Mouse (Mus musculus) cerebellum, postnatal 36 days (tissue): ENCODE data around the gene Trim14.

Experiments used
- DNase-seq, 2 experiments: peaks; one replicate each; pipeline ENCODE4 v3.0.0; 2021 to 2022; ENCODE audit warnings: mixed read lengths in 2 of 2

Trim14 gene

GRCm38 (mm10) chr4:46562037-46562436, 26.1 kb upstream of the Trim14 start:
- no peak for DNase-seq

GRCm38 (mm10) chr4:46560069-46560705, 24.2 kb upstream of the Trim14 start:
- no peak for DNase-seq

- DNase-seq: no peak
Measured at GRCm38 (mm10) chr4:46558672-46559667, 23.0 kb upstream of the Trim14 start.

GRCm38 (mm10) chr4:46556933-46557332, 21.0 kb upstream of the Trim14 start:
- DNase-seq: no peak

- no peak for DNase-seq
Measured at GRCm38 (mm10) chr4:46555762-46556161, 19.8 kb upstream of the Trim14 start.

- DNase-seq: no peak
Measured at GRCm38 (mm10) chr4:46554295-46555069, 18.5 kb upstream of the Trim14 start.

GRCm38 (mm10) chr4:46553864-46554263, 17.9 kb upstream of the Trim14 start:
- DNase-seq: peak; percentile 93 to 97

GRCm38 (mm10) chr4:46550406-46550805, 14.5 kb upstream of the Trim14 start:
- DNase-seq: no peak

GRCm38 (mm10) chr4:46549979-46550378, 14.0 kb upstream of the Trim14 start:
- no peak for DNase-seq

- DNase-seq: no peak
Measured at GRCm38 (mm10) chr4:46546709-46547108, 10.8 kb upstream of the Trim14 start.

- peak; percentile 47 to 59 for DNase-seq
Measured at GRCm38 (mm10) chr4:46545498-46545897, 9.6 kb upstream of the Trim14 start.

- peak; percentile 48 to 57 for DNase-seq
Measured at GRCm38 (mm10) chr4:46544313-46544712, 8.4 kb upstream of the Trim14 start.

- DNase-seq: peak; percentile 42 to 46
Measured at GRCm38 (mm10) chr4:46543366-46544050, 7.6 kb upstream of the Trim14 start.

- DNase-seq: no peak
Measured at GRCm38 (mm10) chr4:46541707-46542106, 5.8 kb upstream of the Trim14 start.

GRCm38 (mm10) chr4:46539167-46539566, 3.2 kb upstream of the Trim14 start:
- no peak for DNase-seq

GRCm38 (mm10) chr4:46535094-46535830, 679 bp downstream of the Trim14 start:
- no peak for DNase-seq

- no peak for DNase-seq
Measured at GRCm38 (mm10) chr4:46533934-46534720, 1.8 kb downstream of the Trim14 start.

GRCm38 (mm10) chr4:46532926-46533325, 3.0 kb downstream of the Trim14 start:
- no peak for DNase-seq

- DNase-seq: no peak
Measured at GRCm38 (mm10) chr4:46532511-46532910, 3.4 kb downstream of the Trim14 start.

GRCm38 (mm10) chr4:46529722-46530121, 6.2 kb downstream of the Trim14 start:
- DNase-seq: no peak

GRCm38 (mm10) chr4:46527558-46527926, 8.4 kb downstream of the Trim14 start:
- DNase-seq: no peak
